Mouse (Mus musculus): ENCODE measurements around the gene Sfrp4.

GRCm38 (mm10) chr13:19599242-19599641 lies 23.7 kb upstream of the Sfrp4 start:
- TF ChIP-seq EP300 (IDR thresholded peaks at IDR 0.05) (no peak), CTCF (IDR thresholded peaks at IDR 0.05) (no peak)
